Comparison of ENCODE assay signal across 8 mouse cellular contexts in genomic region chr13:9276856-9277620, GRCm38 (mm10). TPM values are rescaled to one million over a fixed set of nuclear protein-coding genes. Genes with fewer than 3 reads are reported as not detected.
A peak's percentile ranks its signal among the peaks of the same experiment; 100 is the strongest.
DNase-seq lines count a peak whose midpoint lies in the region; ATAC-seq and TF ChIP-seq lines count a peak whose summit lies in the region.

No protein-coding gene starts in this region.

- no peaks in the 10 kb centered on the region for H3K9me3 ChIP-seq in embryonic facial prominence, embryonic 10.5 days
- H3K9me3 ChIP-seq in kidney, postnatal 0 days (replicated peaks; ENCODE audit: low read length), result no peaks in the 10 kb centered on the region
- H3K9me3 ChIP-seq in liver, embryonic 13.5 days (replicated peaks), result no peaks in the 10 kb centered on the region
- no peaks in the 10 kb centered on the region for H3K9me3 ChIP-seq in neural tube, embryonic 12.5 days

- under 1% methylated on average over 68 of the region's 75 CpGs for WGBS in embryonic facial prominence, embryonic 10.5 days
- WGBS in kidney, postnatal 0 days, result under 1% methylated on average over 66 of the region's 75 CpGs
- WGBS in liver, embryonic 13.5 days (ENCODE audit: insufficient replicate concordance), result under 1% methylated on average over 60 of the region's 75 CpGs
- 2% methylated on average over 59 of the region's 75 CpGs for WGBS in neural tube, embryonic 12.5 days
- under 1% methylated on average over 75 of the region's 75 CpGs for WGBS in thymus, adult 2 months

- H3K4me1 ChIP-seq in embryonic facial prominence, embryonic 10.5 days, result peaks cover 16% of the 10 kb centered on the region
- peaks cover 5% of the 10 kb centered on the region; the same call in 1 of the 2 replicates for H3K4me1 ChIP-seq in kidney, postnatal 0 days (replicated peaks; ENCODE audit: insufficient read depth, low read length)
- peaks cover 9% of the 10 kb centered on the region; the same call in 1 of the 2 replicates for H3K4me1 ChIP-seq in liver, embryonic 13.5 days (replicated peaks)
- peaks cover 12% of the 10 kb centered on the region for H3K4me1 ChIP-seq in neural tube, embryonic 12.5 days
- peaks cover 10% of the 10 kb centered on the region for H3K4me1 ChIP-seq in thymus, adult 2 months (replicated peaks; ENCODE audit: control insufficient read depth, insufficient read depth, low read length)

- peak overlapping the region; percentile 83 for H3K4me2 ChIP-seq in kidney, postnatal 0 days (ENCODE audit: low read length)
- H3K4me2 ChIP-seq in liver, embryonic 13.5 days, result peak overlapping the region; percentile 78
- peak overlapping the region; percentile 69 for H3K4me2 ChIP-seq in neural tube, embryonic 12.5 days (replicated peaks)

- peak overlapping the region; percentile 95 for H3K9ac ChIP-seq in kidney, postnatal 0 days (ENCODE audit: low read depth, low read length)
- peak overlapping the region; percentile 66 for H3K9ac ChIP-seq in liver, embryonic 13.5 days
- H3K9ac ChIP-seq in neural tube, embryonic 12.5 days, result peak overlapping the region; percentile 96

- H3K4me3 ChIP-seq in embryonic facial prominence, embryonic 10.5 days, result peak overlapping the region; percentile 85
- peak overlapping the region; percentile 96 for H3K4me3 ChIP-seq in kidney, postnatal 0 days (replicated peaks; ENCODE audit: low read depth, low read length)
- peak overlapping the region; percentile 68 for H3K4me3 ChIP-seq in liver, embryonic 13.5 days (replicated peaks)
- peak overlapping the region; percentile 95 for H3K4me3 ChIP-seq in neural tube, embryonic 12.5 days
- peak overlapping the region; percentile 69 for H3K4me3 ChIP-seq in thymus, adult 2 months (ENCODE audit: control insufficient read depth, insufficient read depth, low read length)

- H3K36me3 ChIP-seq in embryonic facial prominence, embryonic 10.5 days (replicated peaks), result no peaks in the 10 kb centered on the region
- H3K36me3 ChIP-seq in kidney, postnatal 0 days (ENCODE audit: insufficient read depth, low read length), result no peaks in the 10 kb centered on the region
- H3K36me3 ChIP-seq in liver, embryonic 13.5 days, result no peaks in the 10 kb centered on the region
- no peaks in the 10 kb centered on the region for H3K36me3 ChIP-seq in neural tube, embryonic 12.5 days
- H3K36me3 ChIP-seq in thymus, adult 2 months (ENCODE audit: control insufficient read depth, insufficient read depth, low read length), result no peaks in the 10 kb centered on the region

- DNase-seq in thymus, adult 18-20 months, result peak; percentile 18 to 21
- DNase-seq in thymus, postnatal 25 days, result no peak
- DNase-seq in embryonic facial prominence, embryonic 10.5 days (ENCODE audit: low spot score), result peak; percentile 75
- DNase-seq in heart, adult 8-10 months (ENCODE audit: low spot score), result peak; percentile 9
- DNase-seq in kidney, postnatal 0 days (ENCODE audit: low spot score), result peak; percentile 35
- DNase-seq in liver, embryonic 13.5 days, result peak; percentile 7
- peak; percentile 18 for DNase-seq in thymus, adult 2 months

- TF ChIP-seq CTCF in kidney, postnatal 0 days (IDR thresholded peaks at IDR 0.05; ENCODE audit: low read depth), result no peak
- no peak for TF ChIP-seq CTCF in thymus, adult 2 months (IDR thresholded peaks at IDR 0.05; ENCODE audit: borderline replicate concordance, control insufficient read depth, extremely low read depth, insufficient read depth, low read length, poor library complexity)

- no peaks in the 10 kb centered on the region for H3K27me3 ChIP-seq in embryonic facial prominence, embryonic 10.5 days (replicated peaks; ENCODE audit: low read depth, poor library complexity, severe bottlenecking)
- H3K27me3 ChIP-seq in kidney, postnatal 0 days (ENCODE audit: insufficient read depth, low read length), result no peaks in the 10 kb centered on the region
- H3K27me3 ChIP-seq in liver, embryonic 13.5 days, result peaks cover 39% of the 10 kb centered on the region
- H3K27me3 ChIP-seq in neural tube, embryonic 12.5 days (replicated peaks), result no peaks in the 10 kb centered on the region
- H3K27me3 ChIP-seq in thymus, adult 2 months (ENCODE audit: control insufficient read depth, insufficient read depth, low read length), result no peaks in the 10 kb centered on the region; the same call in 1 of the 2 replicates

- peak; percentile 78 for ATAC-seq in kidney, postnatal 0 days (replicated peaks; ENCODE audit: low FRiP score, low read depth)
- ATAC-seq in liver, embryonic 13.5 days (ENCODE audit: low read depth), result peak; percentile 62
- peak; percentile 86 for ATAC-seq in neural tube, embryonic 12.5 days (ENCODE audit: low FRiP score, low read depth)

- TF ChIP-seq POLR2A in thymus, adult 2 months (IDR thresholded peaks at IDR 0.05; ENCODE audit: control insufficient read depth, extremely low read depth, insufficient read depth, low read length, poor library complexity), result no peak

- H3K27ac ChIP-seq in embryonic facial prominence, embryonic 10.5 days (replicated peaks), result peak overlapping the region; percentile 97
- peak overlapping the region; percentile 94 for H3K27ac ChIP-seq in kidney, postnatal 0 days
- H3K27ac ChIP-seq in liver, embryonic 13.5 days, result peak overlapping the region; percentile 29; the same call in 1 of the 2 replicates
- peak overlapping the region; percentile 97 for H3K27ac ChIP-seq in neural tube, embryonic 12.5 days
- no peak overlapping the region for H3K27ac ChIP-seq in thymus, adult 2 months (ENCODE audit: control insufficient read depth, insufficient read depth, low read length)

RNA-seq across cellular contexts. Expression of gene Dip2c, which starts 0.7 kb away (rescaled TPM):
- polyA plus RNA-seq in embryonic facial prominence, embryonic 10.5 days (2016; fragmentation: Nextera tagmentation; extraction: Ambion mirVana), result 4.6 and 4.7 TPM in 2 replicates
- total RNA-seq in heart, adult 8-10 months (2022), result 10 to 100 TPM; 38.1 to 45.2 (median 41.7) TPM
- polyA plus RNA-seq in kidney, postnatal 0 days (2015; fragmentation: Nextera tagmentation; extraction: Ambion mirVana), result 3.8 TPM in 2 replicates
- polyA plus RNA-seq in liver, embryonic 13.5 days (2015; fragmentation: Nextera tagmentation; extraction: Ambion mirVana), result 0.45 and 0.51 TPM in 2 replicates
- polyA plus RNA-seq in neural tube, embryonic 12.5 days (2016; fragmentation: Nextera tagmentation; extraction: Ambion mirVana), result 10.7 and 12.0 TPM in 2 replicates
- polyA plus RNA-seq in thymus, adult 2 months (2012; rRNA removed), result 5.3 and 6.5 TPM in 2 replicates
